Mouse (Mus musculus) liver, embryonic 13.5 days (tissue): Measurements from ENCODE around the gene Lcn5. TPM values are rescaled to one million over a fixed set of nuclear protein-coding genes. Genes with fewer than 3 reads are reported as not detected.
A peak's percentile ranks its signal among the peaks of the same experiment; 100 is the strongest.

ENCODE experiments used
- ATAC-seq: fragments of 200-750 bp; cut with Nextera tagmentation; 2 replicates; pipeline ENCODE4 v1.8.0; 2017; ENCODE audit warnings: low read depth, mild to moderate bottlenecking, moderate number of reproducible peaks, moderate library complexity
- DNase-seq: peaks from one replicate; pipeline ENCODE4 v3.0.0; 2022
- H3K27ac ChIP-seq: fragments of 300-500 bp; sonication (generic); 2 replicates; pipeline ENCODE4 v1.5.1; 2015; ENCODE audit warnings: moderate library complexity, mild to moderate bottlenecking, inconsistent platforms
- H3K27me3 ChIP-seq: fragments of 300-500 bp; sonication (generic); 2 replicates; pipeline ENCODE4 v1.6.1; 2015; ENCODE audit warnings: mild to moderate bottlenecking, inconsistent platforms
- H3K36me3 ChIP-seq: fragments of 300-500 bp; sonication (generic); 2 replicates; pipeline ENCODE4 v1.6.1; 2015; ENCODE audit warnings: mild to moderate bottlenecking, inconsistent platforms
- H3K4me1 ChIP-seq: fragments of 300-500 bp; sonication (generic); replicated peaks from 2 replicates; pipeline ENCODE4 v1.6.1; 2015; ENCODE audit warnings: inconsistent platforms
- H3K4me2 ChIP-seq: fragments of 300-500 bp; sonication (generic); 2 replicates; pipeline ENCODE4 v1.6.1; 2015; ENCODE audit warnings: inconsistent platforms, mild to moderate bottlenecking, moderate library complexity
- H3K4me3 ChIP-seq: fragments of 300-500 bp; sonication (generic); replicated peaks from 2 replicates; pipeline ENCODE4 v1.5.1; 2015; ENCODE audit warnings: mild to moderate bottlenecking, inconsistent platforms
- H3K9ac ChIP-seq: fragments of 300-500 bp; sonication (generic); 2 replicates; pipeline ENCODE4 v1.6.1; 2015; ENCODE audit warnings: mild to moderate bottlenecking, inconsistent platforms
- H3K9me3 ChIP-seq: fragments of 300-500 bp; sonication (generic); replicated peaks from 2 replicates; pipeline ENCODE4 v1.6.1; 2016; ENCODE audit warnings: inconsistent platforms
- WGBS: fragments of 180-500 bp; shearing (Covaris S2); methylation state at CpG from one replicate; pipeline ENCODE4 v1.1.7; 2015; ENCODE audit not compliant: insufficient replicate concordance; 5-methylcytosine and 5-hydroxymethylcytosine counted together
- polyA plus RNA-seq: library from polyadenylated mRNA; unstranded; fragments of >200 nt; fragmentation: Nextera tagmentation; extraction: Ambion mirVana; gene quantifications from 2 replicates; pipeline ENCODE4 v1.2.1, GENCODE M21; 2015

Gene Lcn5
- polyA plus RNA-seq, 1 experiment from 2014 or later = not detected

DNA sequence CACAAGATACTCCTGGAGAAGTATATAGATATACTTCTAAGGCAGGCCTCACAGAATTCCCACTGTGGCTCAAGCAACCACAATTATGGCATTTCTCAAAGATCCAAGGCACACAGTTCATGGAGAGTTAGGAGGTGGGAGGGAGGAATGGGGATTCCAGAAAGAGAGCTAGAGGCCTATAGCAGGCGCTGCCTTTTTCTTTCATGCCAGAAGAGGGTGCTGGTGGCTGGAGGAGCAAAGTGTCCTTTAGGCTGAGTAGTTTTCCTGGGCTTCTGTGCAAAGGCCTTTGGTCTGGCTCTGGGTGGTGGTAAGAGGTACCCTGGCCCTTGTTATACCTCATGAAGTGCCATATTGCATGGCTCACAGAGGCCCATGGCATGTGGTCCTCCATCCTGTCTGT is 23.7 kb upstream of the Lcn5 start:
- Histone ChIP-seq H3K27ac (no peak overlapping the region), H3K9ac (no peak overlapping the region), H3K4me3 (no peak overlapping the region), H3K9me3 (no peaks in the 10 kb centered on the region), H3K27me3 (no peaks in the 10 kb centered on the region), H3K4me2 (no peak overlapping the region), H3K36me3 (no peaks in the 10 kb centered on the region), H3K4me1 (no peaks in the 10 kb centered on the region)
- 50% methylated on average over 1 of the region's 1 CpGs for whole genome bisulfite sequencing
- no peak for ATAC-seq
- no peak for DNase-seq

DNA sequence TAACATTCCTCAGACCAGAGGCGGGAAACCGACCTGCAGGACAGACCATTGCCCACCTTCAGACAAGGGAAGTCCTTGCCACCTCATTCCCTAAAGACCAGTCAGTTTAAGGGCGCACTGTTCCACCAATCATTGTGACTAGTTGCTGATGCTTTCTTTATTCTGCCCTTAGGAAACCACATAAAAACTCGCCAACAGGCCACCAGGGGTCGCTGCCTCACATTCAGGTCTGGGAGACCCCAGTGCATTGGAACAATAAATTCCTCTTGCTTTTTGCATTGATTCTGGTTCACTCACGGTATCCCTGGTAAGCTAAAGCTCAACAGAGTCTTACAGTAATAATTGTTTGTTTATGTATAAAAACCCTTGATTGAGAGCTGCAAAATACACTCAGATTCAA is 17.9 kb upstream of the Lcn5 start:
- H3K4me1 ChIP-seq = no peaks in the 10 kb centered on the region
- no peaks in the 10 kb centered on the region for H3K27me3 ChIP-seq
- H3K4me2 ChIP-seq = no peak overlapping the region
- no peaks in the 10 kb centered on the region for H3K36me3 ChIP-seq
- H3K27ac ChIP-seq = no peak overlapping the region
- DNase-seq (no peak), ATAC-seq (no peak)
- no peak overlapping the region for H3K9ac ChIP-seq
- 10% methylated on average over 6 of the region's 6 CpGs for WGBS
- H3K4me3 ChIP-seq = no peak overlapping the region
- H3K9me3 ChIP-seq = no peaks in the 10 kb centered on the region

DNA sequence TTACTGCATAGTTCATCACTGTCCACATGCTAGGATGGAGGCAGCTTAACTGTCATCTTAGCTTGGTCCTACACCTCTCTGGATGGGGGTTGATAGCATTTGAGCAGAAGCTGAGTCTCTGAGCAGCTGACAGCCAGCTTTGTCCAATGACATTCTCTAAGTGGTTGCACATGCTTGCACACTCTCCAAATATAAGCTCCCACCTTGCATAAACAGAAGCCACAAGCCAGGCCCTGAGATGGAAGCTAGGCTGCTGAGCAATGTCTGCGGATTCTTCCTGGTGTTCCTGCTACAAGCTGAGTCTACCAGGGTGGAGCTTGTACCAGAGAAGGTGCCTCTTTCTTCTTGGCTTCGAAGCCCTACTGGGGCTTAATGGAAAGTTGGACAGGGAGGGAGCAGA is 4.8 kb upstream of the Lcn5 start, which contains the start of gene Lcn8:
TSS of gene Lcn8 (plus strand) at position 219 of the 400 bp plus-strand sequence.
- H3K9me3 ChIP-seq = no peaks in the 10 kb centered on the region
- no peak for ATAC-seq

DNA sequence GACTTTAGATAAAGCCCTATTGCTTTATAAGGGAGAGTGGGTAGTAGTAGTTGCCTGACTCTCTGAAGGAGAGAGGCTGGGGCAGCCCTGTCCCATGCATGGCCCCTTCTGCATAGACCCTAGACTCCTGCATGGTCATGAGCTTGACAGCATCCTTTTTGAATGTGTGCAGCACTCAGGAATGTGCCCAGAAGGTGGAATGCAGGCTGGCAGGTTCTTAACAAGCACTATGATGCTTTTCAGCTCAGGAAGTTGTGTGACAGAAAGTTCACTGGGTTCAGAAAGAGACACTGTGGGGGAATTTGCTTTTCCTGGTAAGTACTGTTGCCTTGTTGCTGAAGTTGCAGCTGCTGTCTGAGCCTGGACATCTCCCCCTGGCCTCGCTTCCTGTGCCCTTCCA is 3.2 kb upstream of the Lcn5 start:
- Histone ChIP-seq H3K27me3 (no peaks in the 10 kb centered on the region), H3K9ac (no peak overlapping the region), H3K4me2 (no peak overlapping the region), H3K4me3 (no peak overlapping the region), H3K9me3 (no peaks in the 10 kb centered on the region), H3K27ac (no peak overlapping the region), H3K4me1 (no peaks in the 10 kb centered on the region), H3K36me3 (no peaks in the 10 kb centered on the region)
- ATAC-seq (no peak), DNase-seq (no peak)
- WGBS = 24% methylated on average over 1 of the region's 1 CpGs

More for the DNA sequence above, 4.8 kb upstream of the Lcn5 start, which contains the start of gene Lcn8:
- no peak within 1 kb of the TSS for H3K4me3 ChIP-seq
- no peak within 1 kb of the TSS for H3K9ac ChIP-seq
- WGBS = 29% methylated on average over 2 of the region's 2 CpGs
- H3K27ac ChIP-seq = no peak within 1 kb of the TSS
- H3K4me2 ChIP-seq = no peak within 1 kb of the TSS
- no peak for DNase-seq
- no peaks in the 10 kb centered on the region for H3K27me3 ChIP-seq
- no peaks in the 10 kb centered on the region for H3K4me1 ChIP-seq
- H3K36me3 ChIP-seq = no peaks in the 10 kb centered on the region

DNA sequence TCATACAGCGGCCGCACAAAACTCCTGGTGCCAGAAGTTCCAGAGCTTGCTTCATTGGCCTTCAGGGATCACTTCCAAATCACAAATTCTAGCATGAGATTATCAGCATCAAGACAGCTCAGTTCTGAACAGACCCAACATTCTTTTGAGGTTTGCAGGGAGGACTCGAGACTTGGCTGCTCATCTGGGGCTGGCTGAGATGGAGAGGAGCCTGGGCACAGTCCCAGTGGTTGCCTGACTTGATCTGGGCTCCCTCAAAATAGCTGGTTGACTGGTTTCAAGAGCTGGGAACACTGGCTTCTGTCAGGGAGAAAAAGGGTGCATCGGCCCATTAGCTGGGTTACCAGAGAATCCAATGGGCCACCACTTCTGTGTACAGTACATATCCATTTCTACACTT is 1.1 kb upstream of the Lcn5 start:
- ATAC-seq (no peak), DNase-seq (no peak)
- Histone ChIP-seq H3K9ac (no peak overlapping the region), H3K9me3 (no peaks in the 10 kb centered on the region), H3K36me3 (no peaks in the 10 kb centered on the region), H3K27ac (no peak overlapping the region), H3K4me2 (no peak overlapping the region), H3K4me1 (no peaks in the 10 kb centered on the region), H3K27me3 (no peaks in the 10 kb centered on the region), H3K4me3 (no peak overlapping the region)
- WGBS = 64% methylated on average over 4 of the region's 4 CpGs

DNA sequence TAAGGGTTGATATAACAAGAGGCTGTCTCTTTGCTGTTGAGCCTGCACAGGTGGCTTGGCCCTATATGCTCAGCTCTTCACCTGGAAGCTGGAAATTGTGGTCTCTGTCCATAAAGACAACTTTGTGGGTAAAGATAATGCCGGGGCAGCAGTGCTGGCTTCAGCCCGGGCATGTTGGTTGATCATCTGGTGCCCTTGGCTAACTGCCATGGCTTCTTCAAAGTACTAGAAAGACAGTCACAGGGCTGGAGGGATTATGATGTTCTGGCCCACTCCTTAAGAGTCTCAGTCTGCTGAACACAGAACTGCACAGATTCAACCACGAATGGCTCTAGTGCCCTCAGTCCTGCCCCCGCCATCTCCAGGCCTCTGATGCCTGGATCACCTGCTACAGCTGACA is 506 bp upstream of the Lcn5 start:
- no peaks in the 10 kb centered on the region for H3K36me3 ChIP-seq
- DNase-seq (no peak), ATAC-seq (no peak)
- H3K27me3 ChIP-seq = no peaks in the 10 kb centered on the region
- H3K4me2 ChIP-seq = no peak overlapping the region
- 63% methylated on average over 4 of the region's 4 CpGs for WGBS
- H3K27ac ChIP-seq = no peak overlapping the region
- no peak overlapping the region for H3K4me3 ChIP-seq
- H3K4me1 ChIP-seq = no peaks in the 10 kb centered on the region
- no peak overlapping the region for H3K9ac ChIP-seq
- no peaks in the 10 kb centered on the region for H3K9me3 ChIP-seq

DNA sequence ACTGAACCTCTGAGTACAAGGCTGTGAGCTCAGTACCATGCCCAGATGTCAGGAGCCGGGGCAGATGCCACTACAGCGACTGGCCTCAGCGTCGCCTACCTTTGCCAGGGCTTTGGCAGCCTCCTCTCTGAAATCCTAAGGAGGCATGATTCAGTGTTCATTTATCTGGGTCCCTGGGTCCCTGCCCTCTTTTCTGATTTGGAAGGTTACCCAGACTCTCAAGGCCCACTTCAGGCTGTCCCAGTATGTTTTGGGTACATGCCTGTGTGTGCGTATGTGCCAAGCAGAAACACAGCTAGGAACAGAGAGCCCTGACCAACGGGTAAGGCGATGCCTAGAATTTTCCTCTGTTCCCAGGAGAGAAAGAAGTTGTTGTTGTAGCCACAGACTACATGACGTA is 2.5 kb downstream of the Lcn5 start:
- H3K36me3 ChIP-seq = no peaks in the 10 kb centered on the region

DNA sequence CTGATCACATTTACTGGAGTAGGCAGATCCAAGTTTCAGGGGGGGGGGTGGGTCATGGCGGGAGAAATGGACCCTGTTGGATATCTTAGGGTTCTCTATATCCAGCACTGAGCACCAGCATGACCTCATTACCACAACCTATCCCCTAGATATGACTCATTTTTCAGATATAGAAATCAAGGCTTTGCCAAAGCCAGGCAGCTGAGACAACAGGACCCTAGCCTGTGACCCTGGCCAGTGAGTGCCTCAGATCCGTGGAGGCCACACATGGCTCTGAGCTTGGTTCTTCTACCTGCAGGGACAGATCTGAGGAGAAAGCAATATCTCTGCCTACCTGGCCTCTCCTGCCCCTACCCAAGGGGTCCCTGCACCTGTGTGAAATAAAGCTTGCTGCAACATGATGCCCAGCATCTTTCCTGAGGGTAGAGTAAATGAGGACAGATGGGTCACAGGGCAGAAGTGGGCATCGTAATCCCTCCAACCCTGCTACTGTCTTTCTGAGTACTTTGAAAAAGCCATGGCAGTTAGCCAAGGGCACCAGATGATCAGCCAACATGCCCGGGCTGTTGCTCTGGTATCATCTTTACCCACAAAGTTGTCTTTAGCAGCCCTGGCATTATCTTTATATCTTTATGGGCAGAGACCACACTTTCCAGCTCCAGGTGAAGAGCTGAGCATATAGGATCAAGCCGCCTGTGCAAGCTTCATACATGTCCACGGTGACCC is 3.7 kb downstream of the Lcn5 start:
- H3K27me3 ChIP-seq = no peaks in the 10 kb centered on the region; the same call in 1 of the 2 replicates
- H3K4me1 ChIP-seq = no peaks in the 10 kb centered on the region
- 63% methylated on average over 6 of the region's 6 CpGs for WGBS
- ATAC-seq (no peak), DNase-seq (no peak)
- no peaks in the 10 kb centered on the region for H3K9me3 ChIP-seq
- no peak overlapping the region for H3K4me3 ChIP-seq
- H3K9ac ChIP-seq = no peak overlapping the region
- H3K36me3 ChIP-seq = no peaks in the 10 kb centered on the region
- H3K4me2 ChIP-seq = no peak overlapping the region
- no peak overlapping the region for H3K27ac ChIP-seq

More for the DNA sequence above, 2.5 kb downstream of the Lcn5 start:
- Histone ChIP-seq H3K4me2 (no peak overlapping the region), H3K27ac (no peak overlapping the region), H3K9me3 (no peaks in the 10 kb centered on the region), H3K4me1 (no peaks in the 10 kb centered on the region), H3K27me3 (no peaks in the 10 kb centered on the region; the same call in 1 of the 2 replicates), H3K4me3 (no peak overlapping the region), H3K9ac (no peak overlapping the region)
- DNase-seq (no peak), ATAC-seq (no peak)
- 75% methylated on average over 8 of the region's 8 CpGs for WGBS

DNA sequence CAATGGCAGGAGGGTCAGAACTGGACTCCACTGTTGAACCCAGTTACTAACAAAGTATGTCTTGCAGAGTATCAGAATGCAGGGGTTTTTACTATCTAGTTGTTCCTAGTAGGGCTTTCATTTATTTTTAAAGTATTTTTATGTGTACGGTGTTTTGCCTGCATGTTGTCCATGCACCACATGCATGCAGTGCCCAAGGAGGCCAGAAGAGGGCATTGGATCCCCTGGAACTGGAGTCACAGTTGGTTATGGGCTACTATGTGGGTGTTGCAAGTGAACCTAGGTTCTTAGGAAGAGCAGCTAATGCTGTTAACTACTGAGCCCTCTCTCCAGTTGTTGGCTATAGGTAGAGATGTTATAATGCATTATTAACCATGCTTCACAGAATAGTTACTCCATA is 5.8 kb downstream of the Lcn5 start:
- H3K9me3 ChIP-seq = no peaks in the 10 kb centered on the region
- DNase-seq (peak; percentile 22), ATAC-seq (no peak)
- WGBS = 55% methylated on average over 1 of the region's 1 CpGs
- no peak overlapping the region for H3K4me3 ChIP-seq
- no peak overlapping the region for H3K4me2 ChIP-seq
- no peaks in the 10 kb centered on the region for H3K4me1 ChIP-seq
- no peak overlapping the region for H3K27ac ChIP-seq
- H3K9ac ChIP-seq = no peak overlapping the region
- no peaks in the 10 kb centered on the region for H3K36me3 ChIP-seq
- no peaks in the 10 kb centered on the region; the same call in 1 of the 2 replicates for H3K27me3 ChIP-seq

DNA sequence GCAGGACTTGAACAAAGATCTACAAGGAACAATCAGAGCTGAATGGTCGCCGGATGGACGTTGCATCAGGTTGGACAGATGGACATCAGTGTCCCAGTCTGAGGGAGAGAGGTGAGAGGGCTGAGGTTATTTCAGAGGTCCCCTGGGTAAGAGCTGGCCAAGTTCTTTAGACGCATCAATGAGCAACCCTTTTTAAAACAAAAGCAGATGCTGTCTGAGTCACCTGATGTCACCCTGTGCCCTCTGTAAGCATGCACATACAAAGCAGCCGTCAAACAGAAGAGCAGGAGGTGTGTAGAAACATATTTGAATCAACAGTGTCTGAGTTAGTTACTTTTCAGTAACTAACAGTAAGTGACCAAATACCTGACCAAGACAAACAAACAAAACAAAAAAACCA is 6.4 kb downstream of the Lcn5 start:
- ATAC-seq (no peak), DNase-seq (no peak)
- Histone ChIP-seq H3K4me1 (no peaks in the 10 kb centered on the region), H3K9me3 (no peaks in the 10 kb centered on the region), H3K4me3 (no peak overlapping the region), H3K36me3 (no peaks in the 10 kb centered on the region), H3K27ac (no peak overlapping the region), H3K27me3 (no peaks in the 10 kb centered on the region; the same call in 1 of the 2 replicates), H3K4me2 (no peak overlapping the region), H3K9ac (no peak overlapping the region)
- WGBS = 61% methylated on average over 5 of the region's 5 CpGs

DNA sequence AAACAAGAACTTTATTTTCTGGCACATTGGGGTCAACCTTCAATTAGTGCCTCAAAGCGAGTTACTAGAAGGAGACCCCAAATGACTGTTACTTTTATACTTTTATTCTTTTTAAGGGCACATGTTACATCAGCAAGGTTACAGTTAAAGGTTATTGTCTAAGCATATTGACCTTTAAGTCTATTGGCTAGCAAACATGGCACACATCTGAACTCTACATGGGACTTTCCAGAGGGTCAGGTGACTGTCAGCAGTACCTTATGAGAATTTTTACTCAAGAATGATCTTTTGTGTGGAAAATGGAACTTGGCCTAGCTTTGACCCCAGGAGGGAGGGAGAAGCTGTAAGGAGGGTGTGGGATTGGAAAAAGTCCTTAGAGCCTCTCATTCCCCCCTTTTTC is 8.8 kb downstream of the Lcn5 start:
- no peaks in the 10 kb centered on the region for H3K9me3 ChIP-seq
- no peaks in the 10 kb centered on the region for H3K36me3 ChIP-seq
- H3K4me3 ChIP-seq = no peak overlapping the region
- no peaks in the 10 kb centered on the region; the same call in 1 of the 2 replicates for H3K27me3 ChIP-seq
- ATAC-seq (no peak), DNase-seq (no peak)
- no peaks in the 10 kb centered on the region for H3K4me1 ChIP-seq
- no peak overlapping the region for H3K9ac ChIP-seq
- no peak overlapping the region for H3K4me2 ChIP-seq
- WGBS = 35% methylated on average over 1 of the region's 1 CpGs
- no peak overlapping the region for H3K27ac ChIP-seq

DNA sequence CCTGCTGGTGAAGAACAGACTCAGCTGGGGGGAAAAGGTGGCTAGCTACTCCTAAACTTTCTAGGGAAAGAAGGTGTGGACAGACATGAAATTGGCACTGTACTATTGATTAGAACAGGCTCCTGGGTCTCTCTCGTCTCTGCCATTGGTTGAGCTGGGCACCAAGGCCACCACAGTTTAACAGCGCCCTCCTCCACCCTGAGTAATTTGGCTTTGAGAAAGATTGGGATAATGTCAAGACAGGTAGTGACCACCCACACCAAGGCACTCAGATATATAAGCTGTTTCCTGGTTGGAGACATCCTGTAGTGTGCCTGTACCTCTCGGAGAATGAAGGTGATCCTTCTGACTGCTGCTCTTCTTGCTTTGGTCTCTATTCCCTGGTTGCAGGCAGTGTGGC is 18.7 kb downstream of the Lcn5 start, which contains the start of gene Lcn6:
TSS of gene Lcn6 (plus strand) at position 301 of the 400 bp plus-strand sequence.
- no peaks in the 10 kb centered on the region for H3K4me1 ChIP-seq
- no peak for ATAC-seq
- no peak within 1 kb of the TSS for H3K4me2 ChIP-seq
- no peak within 1 kb of the TSS for H3K9ac ChIP-seq
- WGBS = 65% methylated on average over 3 of the region's 3 CpGs
- no peaks in the 10 kb centered on the region for H3K27me3 ChIP-seq
- H3K27ac ChIP-seq = no peak within 1 kb of the TSS
- H3K9me3 ChIP-seq = no peaks in the 10 kb centered on the region
- H3K36me3 ChIP-seq = no peaks in the 10 kb centered on the region
- no peak within 1 kb of the TSS for H3K4me3 ChIP-seq
- DNase-seq = no peak
